Mouse (Mus musculus) cerebellum, postnatal 14 days (tissue): ENCODE data around the gene Dll3.
A peak's percentile ranks its signal among the peaks of the same experiment; 100 is the strongest.

Source experiments
- DNase-seq, 2 experiments: peaks; one replicate each; pipeline ENCODE4 v3.0.0; 2021; ENCODE audit warnings: mixed read lengths in 2 of 2

The Dll3 gene

DNA sequence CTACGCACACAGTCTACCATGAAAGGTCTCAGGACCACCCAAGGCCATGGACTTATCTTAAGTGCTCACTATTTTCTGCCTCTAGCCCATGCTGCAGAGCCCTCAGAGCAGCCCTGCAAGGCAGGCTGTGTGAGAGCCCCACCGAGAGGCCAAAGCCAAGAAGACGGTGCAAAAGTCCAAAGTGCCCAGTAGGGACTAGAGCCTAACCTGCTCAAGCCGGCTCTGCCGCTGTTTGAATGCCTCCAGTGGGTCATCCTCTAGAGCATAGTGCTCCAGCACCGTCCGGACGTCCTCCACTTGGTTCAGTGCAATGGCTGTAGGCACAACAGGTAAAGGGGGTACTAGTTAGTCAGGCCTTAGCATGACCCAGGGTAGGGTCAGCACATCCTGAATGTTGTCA lies 4.2 kb upstream of the Dll3 start:
- no peak for DNase-seq

DNA sequence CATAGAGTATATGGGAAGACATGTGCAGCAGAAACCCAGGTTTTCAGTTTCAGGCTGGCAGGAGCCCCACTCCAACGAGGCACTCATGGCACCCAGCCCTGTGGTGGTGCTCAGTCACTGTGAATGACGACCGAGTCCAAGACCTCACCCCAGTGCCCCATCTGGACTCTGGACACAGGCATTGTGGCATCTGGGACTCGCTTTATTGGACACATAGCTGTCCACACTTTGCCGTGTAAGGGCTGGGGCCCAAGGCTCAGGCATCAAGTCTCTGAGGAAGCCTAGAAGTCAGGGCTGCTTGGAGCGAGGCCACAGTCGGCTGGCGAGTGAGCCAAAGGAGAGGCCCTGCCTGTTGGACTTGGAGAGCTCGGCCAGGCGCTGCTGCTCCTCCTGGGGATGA lies 3.6 kb upstream of the Dll3 start:
- peak; percentile 80 to 82 for DNase-seq

DNA sequence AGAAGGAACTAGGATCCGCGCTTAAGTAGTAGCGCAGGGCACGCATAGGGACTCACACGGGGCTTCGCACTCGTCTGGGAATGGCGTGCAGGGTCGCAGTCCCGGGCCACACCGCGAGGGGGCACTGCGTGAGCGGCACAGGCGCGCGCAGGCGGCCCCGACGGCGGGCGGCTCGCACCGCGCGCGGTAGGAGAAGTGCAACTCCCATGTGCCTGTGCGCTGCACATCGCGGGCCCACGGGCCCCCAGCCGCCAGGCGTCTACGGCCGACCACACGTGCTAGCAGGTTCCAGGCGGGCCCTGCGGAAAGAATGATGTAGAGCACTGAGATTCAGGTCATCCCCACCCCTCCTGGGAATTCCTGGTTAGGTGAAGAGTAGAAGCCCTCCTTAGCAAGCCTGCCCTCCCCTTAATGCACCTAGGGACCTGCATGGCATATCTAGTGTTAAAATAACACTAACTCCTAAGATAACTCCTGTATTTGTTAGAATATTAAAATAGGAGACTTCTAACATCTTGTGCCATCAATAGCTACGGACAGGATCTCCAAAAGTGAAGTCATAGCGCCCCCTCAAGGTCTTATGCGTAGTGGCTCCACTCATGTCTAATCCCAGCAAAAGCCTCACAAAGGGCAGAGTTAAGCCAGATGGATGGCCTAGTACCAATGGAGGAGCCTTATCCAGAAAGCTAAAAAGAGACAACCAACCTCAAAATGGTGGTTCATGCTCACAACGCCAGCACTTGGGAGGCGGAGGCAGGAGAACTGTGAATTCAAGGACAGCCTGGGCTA lies 3.0 kb downstream of the Dll3 start:
- peak; percentile 72 to 80 for DNase-seq

DNA sequence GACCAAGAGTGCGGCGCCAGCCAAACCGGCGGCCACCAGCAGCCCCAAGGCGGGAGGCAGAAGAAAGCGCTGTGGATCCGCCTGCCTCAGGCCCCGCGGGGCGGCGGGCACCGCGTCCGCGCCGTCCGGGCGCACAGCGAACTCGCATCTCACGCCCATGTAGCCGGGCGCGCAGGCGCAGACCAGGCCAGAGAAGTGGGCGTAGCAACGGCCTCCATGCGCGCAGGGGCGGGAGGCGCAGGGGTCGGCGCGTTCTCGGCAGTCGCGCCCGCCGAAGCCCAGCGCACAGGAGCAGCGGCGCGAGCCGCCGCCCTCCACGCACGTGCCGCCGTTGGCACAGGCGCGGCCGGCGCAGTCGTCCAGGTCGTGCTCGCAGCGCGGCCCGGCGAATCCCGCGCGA lies 7.6 kb downstream of the Dll3 start:
- DNase-seq, result peak; percentile 84 to 85

DNA sequence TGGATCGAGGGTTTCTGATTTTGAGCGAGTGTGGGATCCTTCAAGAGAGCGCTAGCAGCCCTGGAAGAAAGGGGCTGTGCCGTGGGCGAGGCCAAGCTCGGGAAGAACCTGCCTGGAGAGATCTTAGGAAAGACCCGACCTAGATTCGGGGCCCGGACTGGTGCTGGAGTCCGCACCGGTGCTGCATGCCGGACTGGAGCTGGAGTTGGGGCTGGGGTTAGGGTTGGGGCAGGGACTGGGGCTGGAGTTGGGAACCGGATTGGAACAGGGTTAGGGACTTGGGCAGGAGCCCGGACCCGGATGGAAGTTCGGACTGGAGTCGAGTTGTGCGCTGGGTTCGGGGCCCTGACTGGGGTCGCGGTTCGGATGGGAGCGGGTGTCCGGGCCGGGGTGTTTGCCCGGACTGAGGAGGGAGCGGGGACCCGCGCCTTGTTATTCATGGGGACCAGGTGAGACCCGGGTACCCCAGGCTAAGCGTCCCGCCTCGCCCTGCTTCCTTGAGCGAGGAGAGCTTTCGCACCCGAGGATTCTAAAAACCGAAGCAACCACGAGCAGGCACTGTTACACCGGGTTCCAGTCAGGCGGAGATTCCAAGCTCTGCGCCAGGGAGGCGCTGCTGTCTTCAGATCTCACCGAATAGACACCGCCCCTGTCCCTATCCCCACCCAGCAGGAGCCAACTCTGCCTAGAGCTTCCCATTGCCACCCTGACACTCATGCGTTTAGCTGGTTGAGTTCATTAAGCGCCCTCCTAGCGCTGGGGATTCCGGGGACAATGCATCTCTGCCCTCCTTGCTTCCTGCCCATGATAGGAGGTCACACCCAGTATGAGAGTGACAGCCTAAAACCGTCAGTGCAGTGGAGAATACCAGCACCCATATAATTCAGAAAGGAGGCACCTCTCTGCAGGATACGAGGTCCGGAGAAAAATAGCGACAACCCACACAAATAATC lies 11.1 kb downstream of the Dll3 start, which contains the start of gene Selenov:
TSS of gene Selenov (minus strand) at position 549 of the 953 bp plus-strand sequence.
- peak; percentile 76 to 80 for DNase-seq

DNA sequence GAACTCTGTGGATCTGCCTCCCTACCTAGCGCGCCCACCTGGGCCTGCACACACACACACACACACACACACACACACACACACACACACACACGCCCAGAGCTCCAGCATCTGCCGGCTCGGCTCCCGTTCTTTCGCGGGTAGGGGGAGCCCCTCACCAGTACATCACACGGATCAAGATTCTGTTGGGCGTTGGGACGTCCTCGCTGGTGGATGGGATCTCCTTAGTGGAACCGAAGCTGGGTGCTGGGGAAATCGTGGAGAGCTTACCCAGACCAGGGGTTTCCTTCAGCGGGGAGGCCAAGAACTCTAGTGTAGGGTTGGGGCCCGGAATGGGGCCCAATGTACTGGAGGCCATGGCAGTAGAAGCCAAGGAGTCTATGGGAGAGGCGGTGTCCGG lies 11.9 kb downstream of the Dll3 start:
- peak; percentile 41 to 64 for DNase-seq

DNA sequence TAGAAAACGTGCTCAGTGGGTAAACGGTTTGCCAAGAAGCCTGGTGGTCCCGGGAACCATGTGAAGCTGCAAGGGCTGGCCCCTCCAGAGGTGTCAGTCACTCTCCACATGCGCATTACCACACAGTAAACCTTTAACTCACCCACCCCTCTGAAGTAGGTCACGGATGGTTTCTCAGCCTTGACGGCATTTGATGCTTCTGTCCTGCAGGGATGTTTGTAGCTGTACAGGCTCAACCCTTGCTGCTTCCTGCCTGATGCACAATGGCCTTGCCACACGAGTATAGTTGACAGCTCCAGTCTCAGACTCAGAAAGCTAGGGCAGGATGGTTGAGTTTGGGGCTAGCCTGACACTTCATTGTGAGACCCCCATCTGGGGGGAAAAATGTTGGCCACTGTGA lies 21.4 kb downstream of the Dll3 start:
- DNase-seq, result no peak

DNA sequence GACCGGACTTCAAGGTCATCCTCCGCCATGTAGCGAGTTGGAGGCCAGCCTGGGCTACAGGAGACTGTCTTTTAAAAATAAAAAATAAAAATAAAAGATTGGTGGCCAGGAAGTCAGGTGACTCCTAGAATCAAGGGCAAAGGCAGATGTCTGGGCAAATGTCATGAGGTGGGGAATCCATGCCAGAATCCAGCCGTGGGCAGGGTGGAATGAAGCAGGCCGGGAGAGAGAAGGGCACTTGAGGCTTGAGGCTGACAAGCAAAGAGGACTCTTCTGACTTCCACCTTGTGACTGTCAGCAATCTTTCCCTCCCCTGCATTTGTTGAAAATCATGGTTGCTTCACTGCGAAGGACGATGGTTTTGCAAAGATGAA lies 23.8 kb downstream of the Dll3 start:
- peak in 1 of 2 experiments; percentile 51 for DNase-seq

DNA sequence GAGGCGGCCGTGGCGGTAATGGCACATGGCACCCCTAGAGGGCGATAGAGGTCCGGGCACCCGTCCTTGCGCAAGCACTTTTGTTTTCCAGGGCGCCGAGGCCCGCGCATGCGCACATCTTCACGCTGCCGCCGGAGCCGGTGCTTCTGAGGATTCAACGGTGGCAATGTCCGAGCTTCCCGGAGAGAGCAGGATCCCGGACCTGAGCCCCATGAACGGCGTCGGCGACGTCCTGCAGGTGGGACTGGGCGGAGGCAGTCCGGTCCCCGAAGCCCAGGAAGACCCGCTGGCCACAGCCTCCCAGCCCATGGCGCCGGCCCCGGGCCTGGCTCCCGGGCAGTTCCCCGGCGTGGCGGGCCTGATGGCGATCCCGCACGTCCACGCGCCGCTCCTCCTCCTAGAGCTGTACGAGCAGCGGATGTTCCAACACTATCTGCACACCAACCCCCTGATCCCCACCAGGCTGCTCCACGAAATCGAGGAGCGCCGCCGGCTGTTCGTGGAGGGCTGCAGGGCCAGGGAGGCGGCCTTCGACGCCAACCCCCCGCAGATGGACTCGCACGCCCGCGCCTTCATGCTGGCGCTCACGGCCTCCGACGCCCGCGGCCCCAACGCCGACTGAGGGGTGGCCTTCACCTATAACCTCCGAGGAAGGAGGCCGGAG lies 24.3 kb downstream of the Dll3 start, which contains the start of gene Eid2b:
TSS of gene Eid2b (plus strand) at position 125 of the 664 bp plus-strand sequence.
- DNase-seq, result peak; percentile 99

DNA sequence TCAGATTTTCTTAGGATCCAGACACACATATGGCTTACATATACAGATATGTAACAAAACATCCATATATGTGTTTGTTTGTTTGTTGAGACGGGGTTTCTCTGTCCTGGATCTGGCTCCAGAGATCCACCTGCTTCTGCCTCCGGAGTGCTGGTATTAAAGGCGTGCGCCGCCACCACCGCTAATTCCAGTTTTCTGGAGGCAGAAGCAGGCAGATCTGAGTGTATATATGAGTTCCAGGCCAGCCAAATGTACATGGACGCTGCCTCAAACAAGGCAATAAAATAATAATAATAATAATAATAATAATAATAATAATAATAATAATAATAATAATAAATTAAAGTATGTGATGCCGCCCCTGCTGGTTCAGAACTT lies 24.8 kb downstream of the Dll3 start:
- no peak for DNase-seq

DNA sequence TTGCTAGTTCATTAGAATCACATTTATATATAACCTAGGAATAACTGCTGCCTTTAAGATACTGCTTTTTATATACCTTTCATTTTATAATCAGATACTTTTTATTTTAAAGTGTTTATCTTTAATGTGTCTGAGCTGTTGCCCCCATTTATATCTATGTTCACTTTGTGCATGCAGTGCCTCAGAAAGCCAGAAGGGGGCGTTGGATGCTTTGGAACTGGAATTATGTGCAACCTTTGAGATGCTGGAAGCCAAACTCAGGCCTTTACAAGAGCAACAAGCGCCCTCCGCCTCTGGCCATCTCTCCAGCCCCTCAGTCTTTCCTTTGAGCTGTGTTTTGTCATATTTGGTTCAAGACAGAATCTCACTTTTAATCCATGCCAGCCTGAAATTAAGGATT lies 30.3 kb downstream of the Dll3 start:
- peak in 1 of 2 experiments; percentile 37 for DNase-seq

DNA sequence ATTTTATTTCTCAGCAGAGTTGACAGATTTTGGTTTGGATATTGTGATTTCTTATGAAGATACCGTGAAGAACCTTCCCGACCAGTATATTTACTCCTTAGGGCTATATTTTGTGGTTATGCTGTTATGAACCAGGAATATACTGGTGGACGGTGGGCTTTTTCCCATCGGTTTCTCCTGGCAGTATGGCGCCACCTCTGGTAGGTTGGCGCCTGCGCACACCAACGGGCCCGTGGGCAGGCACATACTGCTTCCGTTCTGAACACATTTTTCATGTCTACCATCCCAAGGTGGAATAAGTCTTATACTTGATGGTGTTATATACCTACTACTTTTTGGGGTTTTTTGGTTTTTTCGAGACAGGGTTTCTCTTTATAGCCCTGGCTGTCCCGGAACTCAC lies 32.7 kb downstream of the Dll3 start:
- DNase-seq, result peak in 1 of 2 experiments; percentile 39

DNA sequence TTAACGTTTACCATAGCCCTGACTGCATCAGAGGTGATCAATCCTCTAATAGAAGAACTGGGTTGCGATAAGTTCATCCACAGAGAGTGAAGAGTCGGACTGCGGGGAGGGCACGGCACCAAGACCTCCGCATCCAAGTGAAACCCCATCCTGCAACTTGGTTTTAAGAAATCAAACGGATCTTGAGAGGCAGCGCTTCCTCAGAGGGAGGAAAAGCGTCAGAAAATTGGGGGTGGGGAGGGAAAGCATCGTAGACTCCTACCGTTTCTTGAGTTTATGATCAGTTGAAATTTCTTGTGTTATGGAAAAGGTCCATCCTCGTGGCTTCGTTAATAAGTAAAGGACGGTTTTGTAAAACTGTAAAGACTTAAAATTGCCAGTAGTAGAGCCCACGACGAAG lies 33.5 kb downstream of the Dll3 start:
- no peak for DNase-seq

DNA sequence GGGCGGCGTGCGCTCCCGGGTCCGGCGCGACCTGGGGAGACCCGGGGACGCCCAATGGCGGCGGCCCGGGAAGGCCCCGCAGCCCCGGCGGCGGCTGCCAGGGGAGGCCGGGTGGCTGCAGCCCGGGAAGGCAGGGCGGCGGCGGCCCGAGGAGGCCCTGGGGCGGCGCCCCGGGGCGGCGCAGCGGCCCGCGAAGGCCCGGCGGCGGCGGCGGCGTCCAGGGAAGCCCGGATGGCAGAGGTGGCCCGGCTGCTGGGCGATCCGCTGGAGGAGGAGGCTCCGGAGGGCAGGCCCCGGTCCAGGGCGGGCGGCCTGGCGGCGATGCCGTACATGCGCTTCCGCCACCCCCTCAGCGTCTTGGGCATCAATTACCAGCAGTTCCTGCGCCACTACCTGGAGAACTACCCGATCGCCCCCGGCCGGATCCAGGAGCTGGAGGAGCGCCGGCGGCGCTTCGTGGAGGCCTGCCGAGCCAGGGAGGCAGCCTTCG lies 34.0 kb downstream of the Dll3 start:
- DNase-seq, result peak; percentile 75 to 76

DNA sequence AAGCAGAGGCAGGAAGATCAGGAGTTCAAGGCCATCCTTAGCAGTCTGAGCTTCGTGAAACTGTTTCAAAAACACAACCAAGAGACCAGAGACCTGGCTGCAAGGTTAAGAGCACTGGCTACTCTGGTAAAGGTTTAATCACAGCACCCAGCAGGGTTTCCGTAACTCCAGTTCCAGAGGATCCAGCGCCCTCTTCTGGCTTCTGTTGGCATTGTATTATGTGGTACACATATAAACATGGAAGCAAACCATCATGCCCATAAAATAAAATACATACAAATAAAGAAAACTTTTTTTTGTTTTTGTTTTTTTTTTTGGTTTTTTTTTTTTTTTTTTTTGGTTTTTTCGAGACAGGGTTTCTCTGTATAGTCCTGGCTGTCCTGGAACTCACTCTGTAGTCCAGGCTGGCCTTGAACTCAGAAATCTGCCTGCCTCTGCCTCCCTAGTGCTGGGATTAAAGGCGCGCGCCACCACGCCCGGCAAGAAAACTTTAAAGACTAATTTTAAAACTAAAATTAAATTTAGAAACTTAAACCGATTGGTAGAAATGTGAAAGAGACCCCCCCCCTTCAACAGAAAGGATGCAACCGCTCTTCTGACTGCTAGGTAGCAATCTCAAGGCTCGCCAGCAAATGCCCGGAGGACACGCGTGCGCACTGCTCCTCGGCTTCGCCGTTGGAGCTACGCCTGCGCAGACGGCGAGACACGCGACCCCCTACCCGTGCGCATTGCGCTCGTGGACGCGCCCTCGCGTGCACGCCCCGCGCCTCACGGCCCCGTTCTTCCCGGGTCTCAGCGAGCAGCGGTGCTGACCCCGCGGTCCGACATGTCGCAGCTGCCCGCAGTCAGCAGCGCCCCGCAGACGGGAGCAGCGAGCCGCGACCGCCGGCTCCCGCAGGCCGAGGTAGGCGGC lies 34.7 kb downstream of the Dll3 start, which contains the start of gene Eid2:
TSS of gene Eid2 (plus strand) at position 753 of the 913 bp plus-strand sequence.
- DNase-seq, result peak; percentile 97 to 98

DNA sequence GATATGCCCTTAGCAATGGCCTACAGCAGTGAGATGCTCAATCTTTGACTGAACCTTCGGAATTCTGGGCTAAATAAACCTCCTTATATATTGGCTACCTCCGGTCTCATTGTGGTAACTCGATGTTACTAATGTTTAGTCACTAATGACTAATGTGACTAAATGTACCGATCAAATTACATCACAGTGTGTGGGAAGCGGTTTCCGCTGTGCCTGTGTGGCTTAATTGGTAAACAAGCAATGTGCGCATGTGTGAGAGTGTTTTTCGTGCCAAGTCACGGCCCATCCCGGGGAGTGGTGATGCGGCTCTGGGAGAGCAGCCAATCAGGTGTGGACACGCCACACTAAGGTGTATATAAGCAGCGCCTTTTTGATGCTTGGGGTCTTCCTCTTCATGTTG lies 36.6 kb downstream of the Dll3 start:
- DNase-seq, result no peak

DNA sequence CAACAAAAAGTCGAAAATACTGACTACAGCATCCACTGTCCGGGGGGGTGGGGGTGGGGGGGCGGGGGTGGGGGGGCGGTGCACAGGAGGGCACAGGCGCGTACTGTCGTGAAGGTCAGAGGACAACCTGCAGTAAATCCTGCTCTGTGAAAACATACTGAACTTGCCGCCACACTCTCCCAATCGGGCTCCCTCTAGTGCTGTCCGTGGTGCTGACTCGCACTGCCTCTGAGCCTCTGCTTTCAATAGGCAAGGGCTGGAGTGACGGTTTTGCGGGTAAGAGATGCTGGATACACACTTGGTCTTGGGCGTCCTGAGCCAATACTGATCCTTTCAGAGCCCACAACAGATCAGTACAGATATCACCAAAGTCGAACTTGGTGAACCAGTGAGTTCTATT lies 38.3 kb downstream of the Dll3 start:
- DNase-seq, result peak in 1 of 2 experiments; percentile 28

DNA sequence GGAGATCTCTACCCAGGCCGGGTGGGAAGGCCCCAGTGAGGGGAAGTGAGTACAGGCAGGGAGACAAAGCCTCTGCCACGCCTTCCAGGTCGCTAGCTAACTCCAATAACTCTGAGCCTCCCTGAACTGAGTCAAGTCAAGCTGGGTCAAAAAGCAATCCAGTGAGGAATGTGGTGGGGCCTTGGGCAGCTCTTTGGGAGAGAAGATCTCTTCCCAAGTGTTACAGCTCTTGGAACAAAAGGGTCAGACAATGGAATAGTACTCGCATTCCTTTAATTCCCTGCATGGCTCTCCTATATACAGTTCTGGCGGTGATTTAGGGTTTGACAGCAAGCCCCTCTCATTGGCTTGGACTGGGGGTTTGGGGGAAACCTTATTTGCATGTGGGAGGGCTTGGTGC lies 39.2 kb downstream of the Dll3 start:
- no peak for DNase-seq

DNA sequence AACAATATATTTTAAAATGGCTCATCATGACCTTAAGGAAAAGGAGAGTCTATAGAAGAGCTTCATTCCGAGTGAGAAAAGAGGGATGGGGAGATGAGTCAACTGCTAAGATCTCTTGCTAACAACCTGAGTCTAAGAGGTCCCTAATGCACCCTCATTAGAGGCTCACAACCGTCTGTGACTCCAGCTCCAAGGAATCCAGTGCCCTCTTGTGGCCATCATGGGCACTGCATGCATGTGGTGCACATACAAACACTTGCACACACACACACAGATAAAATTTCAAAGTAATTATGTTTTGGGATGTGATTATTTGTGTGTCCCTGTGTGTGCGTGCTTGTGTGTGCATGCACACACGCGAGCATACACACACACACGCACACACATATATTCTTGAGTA lies 46.6 kb downstream of the Dll3 start:
- peak in 1 of 2 experiments; percentile 36 for DNase-seq

DNA sequence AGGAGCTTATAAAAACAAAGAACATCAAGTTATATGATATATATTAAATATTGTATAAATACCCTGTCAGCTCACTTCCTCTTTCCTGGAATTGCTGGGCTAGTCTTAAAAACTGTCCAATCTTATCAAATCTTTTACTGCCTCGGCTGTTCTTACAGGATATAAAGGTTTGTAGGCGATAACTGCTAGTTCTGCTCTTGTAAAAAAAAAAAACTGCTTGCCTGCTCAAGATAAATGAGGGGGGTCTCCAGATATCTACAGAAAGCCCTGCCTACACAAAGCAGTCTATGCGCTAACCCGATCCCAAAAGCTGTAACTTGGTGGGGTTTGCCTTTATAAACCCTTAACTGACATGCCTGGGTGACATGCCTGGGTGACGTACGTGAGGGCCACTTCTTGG lies 47.4 kb downstream of the Dll3 start:
- no peak for DNase-seq

DNA sequence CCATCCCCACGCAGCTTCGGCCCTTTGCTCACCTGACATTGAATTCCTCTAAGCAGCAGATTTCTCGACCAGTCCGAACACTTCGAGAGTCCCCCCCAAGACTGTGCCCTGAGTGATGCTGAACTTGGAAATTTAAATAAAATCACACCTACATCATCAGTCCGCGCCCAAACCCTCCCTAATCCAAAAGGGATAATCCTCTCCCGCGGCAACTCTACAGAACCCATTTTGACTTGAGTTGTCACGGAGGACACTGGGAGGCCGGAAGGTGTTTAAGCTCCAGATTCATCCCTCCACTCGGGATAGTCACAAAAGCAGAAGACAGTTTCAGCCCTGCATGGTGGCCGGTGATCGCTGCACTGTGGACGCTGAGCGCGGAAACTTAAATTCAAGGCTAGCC lies 50.1 kb downstream of the Dll3 start:
- no peak for DNase-seq

DNA sequence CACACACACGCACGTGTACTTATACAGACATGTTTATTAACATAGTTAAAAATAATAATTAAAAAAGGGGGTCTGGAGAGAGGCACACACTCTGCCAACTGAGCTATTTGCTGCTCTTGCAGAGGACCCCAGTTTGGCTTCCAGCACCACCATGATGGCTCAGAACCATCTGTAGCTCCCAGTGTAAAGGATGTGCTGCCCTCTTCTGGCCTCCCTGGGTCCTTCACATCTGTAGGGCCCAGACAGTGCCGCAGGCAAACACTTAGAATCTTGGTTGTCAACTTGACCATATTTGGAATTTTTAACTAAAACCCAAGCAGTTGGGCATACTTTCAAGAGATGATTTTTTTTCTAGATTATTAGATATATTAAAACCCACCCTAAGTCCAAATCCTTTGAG lies 53.1 kb downstream of the Dll3 start:
- no peak for DNase-seq
